Mouse (Mus musculus) heart, postnatal 0 days (tissue): ENCODE measurements around the gene 1700003F12Rik.

Experiments
- CTCF ChIP-seq: IDR thresholded peaks from 2 replicates; pipeline ENCODE4 v1.5.1; 2016; ENCODE audit warnings: antibody characterized with exemption, control low read depth, low read depth
- EP300 ChIP-seq: IDR thresholded peaks from 2 replicates; pipeline ENCODE4 v1.6.1; 2016; ENCODE audit warnings: antibody characterized with exemption, low read depth

GRCm38 (mm10) chr2:154555235-154555634 is 8.3 kb downstream of the 1700003F12Rik start:
- TF ChIP-seq CTCF (no peak), EP300 (no peak)
